Mouse (Mus musculus): ENCODE measurements around the gene Nr1i3.

Nr1i3 gene

DNA sequence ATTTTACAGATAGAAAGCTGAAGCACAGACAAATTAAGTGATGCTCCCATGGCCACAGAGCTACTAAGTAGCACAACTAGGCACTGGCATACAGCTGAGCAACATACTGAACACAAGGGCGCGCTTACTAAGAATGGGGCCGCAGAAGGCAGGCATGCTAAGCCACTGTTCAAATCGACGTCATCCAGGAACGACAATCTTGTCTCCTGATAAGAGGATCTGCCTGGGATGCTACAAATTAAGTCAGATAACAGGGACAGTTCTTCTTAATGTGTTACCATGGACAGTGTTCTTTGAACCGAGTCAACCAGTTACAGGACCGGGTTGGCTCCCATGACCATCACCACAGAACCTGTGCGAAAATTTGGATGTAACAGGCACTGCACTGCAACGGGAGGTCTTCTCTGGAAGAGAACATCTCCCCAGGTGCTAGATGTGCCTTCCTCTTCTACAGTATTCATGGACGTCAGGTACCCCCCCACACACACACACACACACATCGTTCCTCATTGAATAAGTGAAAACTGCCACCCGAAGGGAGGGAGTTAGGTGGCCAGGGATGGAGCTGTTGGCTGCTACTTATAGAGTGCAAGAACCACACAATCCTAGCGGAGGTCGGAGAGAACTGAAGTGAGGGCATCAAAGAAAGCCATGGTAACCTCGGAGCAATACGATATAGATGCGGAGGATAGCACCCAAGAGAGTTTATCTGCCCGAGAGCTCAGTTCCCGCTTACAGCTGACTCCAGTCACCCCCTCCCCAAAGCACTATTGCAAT, 18.5 kb upstream of the Nr1i3 start:
- DNase-seq (ENCODE audit: low spot score): no peak

DNA sequence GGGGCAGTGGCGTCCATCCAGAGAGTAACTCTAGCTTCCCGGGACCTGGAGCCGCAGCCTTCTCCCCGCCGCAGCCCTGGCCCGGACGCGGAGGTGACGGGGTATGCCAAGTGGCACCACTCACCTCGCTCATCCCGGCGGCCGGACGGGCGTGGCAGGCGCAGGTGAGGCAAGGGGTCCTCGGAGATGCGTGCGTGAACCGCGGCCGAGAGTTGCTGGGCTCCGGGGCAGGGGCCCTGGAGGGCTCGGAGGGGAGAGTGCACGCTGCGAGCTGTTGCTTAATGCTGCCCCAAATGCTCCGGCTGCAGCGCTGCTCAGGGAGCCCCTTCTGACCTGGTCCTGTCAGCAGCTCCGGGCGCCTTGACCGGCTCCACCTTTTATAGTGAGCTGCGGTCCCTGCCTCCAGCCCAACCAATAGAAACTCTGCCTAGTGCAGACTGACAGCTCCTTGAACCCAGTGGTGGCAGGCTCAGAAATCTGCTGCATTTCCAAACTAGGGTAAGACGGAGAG, 17.8 kb upstream of the Nr1i3 start, which contains the start of gene Pcp4l1:
Pcp4l1 (minus strand) TSS at position 382 of the 511 bp plus-strand sequence.
- DNase-seq (ENCODE audit: low spot score): peak; percentile 15

DNA sequence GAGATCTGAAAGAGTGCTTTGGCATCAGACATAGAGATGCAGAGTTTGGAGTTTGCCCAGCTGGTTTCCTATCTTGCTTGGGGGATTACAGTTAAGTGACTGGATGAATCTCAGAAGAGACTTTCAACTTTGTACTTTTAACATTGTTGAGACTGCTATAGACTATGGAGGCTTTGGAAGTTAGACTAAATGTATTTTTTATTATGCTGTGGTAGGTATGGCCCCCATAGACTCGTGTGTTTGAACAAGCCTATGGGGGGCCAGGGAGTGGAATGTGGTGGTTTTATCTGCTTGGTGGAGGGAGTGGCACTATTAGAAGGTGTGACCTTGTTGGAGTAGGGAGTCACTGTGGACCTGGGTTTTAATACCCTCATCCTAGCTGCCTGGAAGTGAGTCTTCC, 14.2 kb upstream of the Nr1i3 start:
- no peak for DNase-seq (ENCODE audit: low spot score)

DNA sequence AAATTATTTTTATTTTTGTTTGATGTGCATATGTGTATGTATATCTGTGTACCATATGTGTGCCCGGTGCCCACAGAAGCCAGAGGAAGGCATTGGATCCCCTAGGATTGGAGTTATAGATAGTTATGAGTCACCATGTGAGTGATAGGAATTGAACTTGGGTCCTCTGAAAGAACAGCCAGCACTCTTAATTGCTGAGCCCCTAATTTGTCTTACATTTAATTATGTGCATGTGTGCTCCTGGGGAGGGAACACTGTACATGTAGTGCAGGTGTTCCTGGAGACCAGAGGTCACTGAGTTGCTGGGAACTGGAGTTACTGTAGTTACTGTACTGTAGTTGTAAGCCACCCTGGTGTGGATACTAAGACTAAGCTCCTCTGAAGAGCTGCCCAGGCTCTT, 13.0 kb upstream of the Nr1i3 start:
- no peak for DNase-seq (ENCODE audit: low spot score)

DNA sequence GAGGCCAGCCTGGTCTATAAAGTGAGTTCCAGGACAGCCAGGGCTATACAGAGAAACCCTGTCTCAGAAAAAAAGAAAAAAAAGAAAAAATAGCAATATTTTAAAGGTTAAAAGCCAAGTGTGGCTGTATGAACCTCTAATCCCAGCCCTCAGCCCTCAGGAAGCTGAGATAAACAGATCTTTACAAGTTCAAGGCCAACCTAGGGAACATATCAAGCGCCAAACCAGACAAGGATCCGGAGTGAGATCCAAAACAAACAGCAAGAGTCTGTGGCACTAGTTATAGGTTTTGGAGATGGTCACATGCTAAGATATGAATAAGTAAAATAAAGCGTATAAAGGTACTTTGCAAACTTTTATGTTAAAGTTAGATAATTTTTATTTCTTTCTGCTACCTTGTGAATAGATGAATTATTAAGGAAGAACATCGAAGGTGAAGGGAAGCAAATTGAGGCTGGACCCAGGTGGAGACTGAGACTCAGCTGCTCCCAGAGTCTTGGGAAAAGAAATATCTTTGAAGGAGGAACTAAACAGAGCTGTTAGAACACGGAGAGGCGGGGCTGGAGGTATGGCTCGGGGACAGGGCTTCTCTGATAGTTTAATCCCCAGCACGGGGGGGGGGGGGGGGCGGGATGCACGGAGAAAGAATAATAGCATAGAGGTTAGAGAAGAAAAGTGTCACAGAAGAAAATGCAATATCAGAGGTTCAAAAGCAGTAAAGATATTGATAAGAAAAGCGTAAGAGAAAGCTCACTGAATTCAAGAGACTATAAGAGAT, 10.1 kb upstream of the Nr1i3 start:
- no peak for DNase-seq (ENCODE audit: low spot score)

DNA sequence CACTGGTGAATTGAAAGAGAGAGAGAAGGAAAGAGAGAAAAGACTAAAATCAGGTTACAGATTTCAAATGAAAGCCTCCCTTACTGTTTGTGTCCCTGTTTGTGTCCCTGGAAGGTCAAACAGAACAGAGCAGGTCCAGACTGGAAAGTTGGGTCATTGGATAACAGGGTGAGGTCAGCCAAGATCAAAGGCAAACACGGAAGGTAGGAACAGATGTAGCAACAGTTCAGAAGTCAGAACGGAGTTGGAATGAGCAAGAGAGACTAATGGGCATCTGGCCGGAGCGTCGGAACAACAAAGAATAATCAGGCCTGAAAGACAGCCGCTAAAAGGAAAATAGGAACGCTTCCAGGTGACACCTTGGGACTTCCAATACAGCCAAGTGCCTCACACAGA, 9.5 kb upstream of the Nr1i3 start:
- no peak for DNase-seq (ENCODE audit: low spot score)

DNA sequence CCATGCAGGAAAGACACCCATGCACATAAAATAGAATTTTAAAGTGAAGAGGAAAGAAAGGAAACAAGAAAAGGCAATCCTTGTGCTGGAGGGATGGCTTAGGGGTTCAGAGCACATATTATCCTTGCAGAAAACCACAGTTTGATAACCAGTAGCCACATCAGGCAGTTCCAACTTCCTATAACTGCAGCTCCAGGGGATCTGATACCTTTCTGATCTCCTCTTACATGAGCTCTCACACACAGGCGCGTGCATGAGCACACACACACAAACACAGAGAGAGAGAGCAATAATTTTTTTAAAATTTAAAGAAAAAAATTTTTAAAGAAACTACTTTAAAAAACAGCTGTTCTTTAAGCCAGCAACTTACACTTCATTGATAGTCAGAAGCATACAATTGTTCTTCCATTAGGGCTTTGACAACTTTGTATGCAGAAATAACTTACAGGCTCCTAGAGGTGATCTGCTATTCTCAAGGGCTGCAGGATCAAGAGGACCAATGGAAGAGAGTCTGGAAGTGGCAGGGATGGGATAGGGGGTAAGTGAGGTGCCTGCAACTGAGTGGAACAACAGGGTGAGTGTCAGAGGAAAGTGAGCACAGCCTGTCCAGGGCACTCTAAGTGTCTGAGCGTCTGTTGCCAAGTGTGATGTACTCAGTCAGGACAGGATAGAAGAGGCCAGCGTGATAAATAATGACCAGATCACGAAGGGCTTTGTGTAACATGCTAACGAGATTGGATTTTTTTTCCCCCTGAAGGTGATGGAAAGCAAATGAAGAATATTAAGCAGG, 7.9 kb upstream of the Nr1i3 start:
- no peak for DNase-seq (ENCODE audit: low spot score)

DNA sequence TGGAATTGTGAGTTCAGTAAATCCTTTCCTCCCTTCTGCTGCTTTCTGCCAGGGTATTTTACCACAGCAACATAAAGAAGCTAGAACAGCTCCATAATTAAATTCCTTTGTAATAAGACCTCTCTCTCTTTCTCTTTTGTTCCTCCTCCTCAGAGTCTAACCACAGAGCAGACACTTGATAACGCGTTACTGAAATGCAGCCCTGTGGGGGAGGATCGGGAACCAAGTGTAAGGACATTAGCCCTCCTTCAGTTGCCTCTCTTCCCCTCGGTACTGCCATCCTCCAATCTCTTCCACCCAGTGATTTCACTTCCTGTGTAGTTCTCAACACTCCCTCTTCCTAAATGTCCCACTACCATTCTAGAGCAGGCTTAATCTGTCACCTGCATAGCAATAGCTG, 4.4 kb upstream of the Nr1i3 start:
- DNase-seq (ENCODE audit: low spot score): no peak

DNA sequence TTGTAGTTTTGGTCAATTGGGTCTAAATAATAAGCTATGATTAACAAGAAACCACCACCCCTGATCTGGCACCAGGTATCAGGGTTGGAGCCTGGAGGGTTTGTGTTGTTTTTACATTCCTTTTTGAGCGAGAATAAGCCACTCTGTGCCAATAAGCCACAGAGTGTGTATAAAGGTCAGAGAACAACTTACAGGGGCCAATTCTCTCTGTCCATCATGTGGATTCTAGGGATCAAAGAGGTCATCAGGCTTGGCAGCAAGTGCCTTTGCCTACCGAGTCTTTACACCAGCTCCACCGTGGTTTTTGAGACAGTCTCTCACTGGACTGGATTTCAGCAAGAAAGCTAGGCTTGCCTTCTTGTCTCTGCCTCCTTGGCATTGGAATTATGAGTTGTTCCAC, 916 bp upstream of the Nr1i3 start:
- DNase-seq (ENCODE audit: low spot score): no peak

DNA sequence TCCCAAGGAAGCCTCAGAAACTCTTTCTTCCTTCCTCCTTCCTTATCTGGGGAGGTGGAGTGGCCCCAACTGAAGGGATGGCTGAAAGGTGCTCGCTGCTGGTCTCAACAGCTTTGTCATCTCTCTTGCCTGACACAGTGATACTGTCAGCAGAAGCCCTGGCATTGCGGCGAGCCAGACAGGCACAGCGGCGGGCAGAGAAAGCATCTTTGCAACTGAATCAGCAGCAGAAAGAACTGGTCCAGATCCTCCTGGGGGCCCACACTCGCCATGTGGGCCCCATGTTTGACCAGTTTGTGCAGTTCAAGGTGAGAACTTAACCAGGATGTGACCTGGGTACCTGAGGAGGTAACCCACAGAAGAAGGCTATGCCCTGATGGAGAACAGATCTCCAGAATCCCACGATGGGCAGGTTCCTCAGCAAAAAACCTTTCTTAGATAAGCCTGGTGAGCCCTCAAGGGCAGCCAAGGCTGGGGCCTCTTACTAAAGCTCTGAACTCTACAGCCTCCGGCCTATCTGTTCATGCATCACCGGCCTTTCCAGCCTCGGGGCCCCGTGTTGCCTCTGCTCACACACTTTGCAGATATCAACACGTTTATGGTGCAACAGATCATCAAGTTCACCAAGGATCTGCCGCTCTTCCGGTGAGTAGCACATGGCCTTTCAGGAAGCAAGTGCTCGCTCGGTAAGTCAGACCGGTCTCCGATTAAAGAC, 2.6 kb downstream of the Nr1i3 start:
- DNase-seq (ENCODE audit: low spot score): no peak

DNA sequence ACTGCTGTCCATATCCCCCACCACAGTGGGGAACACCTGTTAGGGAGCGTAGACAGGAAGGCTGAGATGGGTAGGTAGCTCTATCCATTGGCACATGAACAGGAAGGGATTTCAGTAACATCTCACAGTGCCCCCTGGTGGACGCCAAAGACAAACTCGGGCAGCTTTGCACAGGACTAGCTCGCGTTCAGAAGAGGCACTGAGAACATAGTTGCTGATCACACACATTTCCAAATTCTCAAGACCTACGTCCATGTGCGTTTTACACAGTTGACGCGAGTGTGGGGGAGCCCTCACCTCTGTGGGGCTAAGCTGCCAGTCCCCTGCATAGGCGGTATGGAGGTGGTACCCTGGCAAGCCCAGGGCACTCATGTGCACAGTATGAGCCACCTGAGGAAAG, 7.1 kb downstream of the Nr1i3 start:
- DNase-seq (ENCODE audit: low spot score): peak; percentile 87

DNA sequence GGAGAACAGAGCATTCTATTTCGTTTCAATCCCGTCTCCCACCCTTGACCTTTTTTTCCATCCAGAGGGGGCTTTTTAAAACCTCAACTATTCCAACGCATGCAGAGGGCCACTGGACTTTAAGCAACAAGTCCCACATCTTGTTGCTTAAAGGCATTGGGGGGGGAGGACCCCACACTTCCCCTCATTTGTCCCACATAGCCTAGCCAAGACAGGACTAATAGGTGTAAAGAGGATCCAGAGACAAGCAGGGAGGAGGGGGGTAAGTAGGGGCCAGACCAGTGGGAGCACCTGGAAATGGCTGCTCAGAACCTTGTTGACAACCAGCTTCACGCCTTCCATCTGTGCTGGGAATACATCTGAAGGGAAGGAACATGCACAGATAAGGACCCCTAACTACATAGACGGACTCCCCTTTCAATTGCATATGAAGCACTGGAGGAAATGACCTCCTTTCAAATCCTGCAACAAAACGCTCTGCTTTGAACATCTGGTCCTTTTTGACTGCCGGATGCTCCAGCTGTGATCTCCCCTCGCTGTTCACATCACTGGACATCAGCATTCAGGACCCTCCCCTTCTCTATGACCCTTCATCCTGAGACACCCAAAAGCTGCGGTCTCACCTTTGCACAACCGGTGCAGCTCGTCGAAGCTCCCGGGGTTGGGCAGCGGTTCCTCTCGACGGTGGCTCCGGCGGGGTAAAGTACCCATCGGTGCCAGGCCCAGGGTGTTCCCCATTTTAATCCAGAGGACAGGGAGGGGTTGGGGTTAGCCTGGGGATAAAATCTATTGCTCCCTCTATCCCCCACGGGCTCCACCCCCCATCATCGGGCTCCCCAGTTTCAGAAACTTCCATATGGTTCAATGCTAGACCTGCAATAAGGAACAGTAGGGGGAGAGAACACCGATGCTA, 7.8 kb downstream of the Nr1i3 start:
- DNase-seq (ENCODE audit: low spot score): peak; percentile 30

DNA sequence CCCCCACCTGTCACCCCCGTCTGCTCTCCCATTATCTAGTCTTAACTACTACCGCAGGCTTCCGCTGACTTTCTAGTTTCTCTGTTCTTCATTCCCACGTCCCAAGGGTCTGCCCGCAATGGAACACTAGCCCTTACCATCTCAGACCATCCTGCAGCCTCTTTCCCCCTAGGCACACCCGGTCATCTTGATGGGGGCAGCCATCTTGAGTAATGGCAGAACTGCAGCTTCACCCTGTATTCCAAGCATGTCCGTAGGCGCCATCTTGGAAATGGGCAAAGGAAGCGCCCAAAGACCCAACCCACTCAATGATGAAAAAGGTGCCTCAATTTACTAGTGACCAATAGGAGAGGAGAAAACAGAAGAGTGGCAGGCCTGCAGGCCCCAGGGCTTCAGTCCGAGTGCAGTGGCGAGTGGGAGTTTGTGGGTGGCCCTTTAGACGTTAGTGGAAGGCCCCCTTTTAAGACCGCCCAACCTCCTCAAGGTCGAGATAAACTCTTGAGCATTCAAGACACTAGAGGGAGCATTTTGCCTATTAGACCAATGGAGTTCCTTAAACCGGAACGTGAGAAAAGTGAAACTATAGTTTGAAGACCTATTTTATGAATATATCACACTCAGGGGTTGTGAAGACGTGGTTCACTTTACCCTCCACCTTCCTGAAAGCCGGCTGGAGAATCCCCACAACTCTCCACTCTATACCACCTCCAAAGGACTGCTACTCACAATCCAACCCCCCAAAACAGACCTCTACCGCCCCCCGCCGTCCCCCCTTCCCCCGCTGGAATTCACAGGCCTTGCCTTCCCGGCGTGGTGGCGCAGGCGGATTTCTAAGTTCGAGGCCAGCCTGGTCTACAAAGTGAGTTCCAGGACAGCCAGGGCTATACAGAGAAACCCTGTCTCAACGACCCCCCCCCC, 8.7 kb downstream of the Nr1i3 start, which contains the start of gene Tomm40l:
Tomm40l (minus strand) TSS at position 277 of the 918 bp plus-strand sequence.
- DNase-seq (ENCODE audit: low spot score): peak; percentile 68

DNA sequence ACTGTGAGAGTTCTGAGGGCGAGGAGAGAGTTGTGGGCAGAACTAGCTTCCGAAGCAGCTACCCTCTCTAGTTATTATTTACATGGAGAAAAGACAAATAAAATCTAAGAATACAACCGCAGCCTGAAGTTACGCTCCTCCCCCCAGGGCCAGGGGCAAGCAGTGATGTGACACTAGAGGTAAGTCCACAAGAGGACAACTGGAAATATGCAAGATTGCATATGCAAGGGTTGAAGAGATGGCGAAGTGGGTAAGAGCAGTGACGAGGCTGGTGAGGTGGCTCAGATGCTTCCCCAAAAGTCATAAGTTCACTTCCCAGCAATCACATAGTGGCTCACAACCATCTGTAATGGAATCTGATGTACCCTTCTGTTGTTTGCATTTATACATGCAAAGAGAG, 9.4 kb downstream of the Nr1i3 start:
- no peak for DNase-seq (ENCODE audit: low spot score)

DNA sequence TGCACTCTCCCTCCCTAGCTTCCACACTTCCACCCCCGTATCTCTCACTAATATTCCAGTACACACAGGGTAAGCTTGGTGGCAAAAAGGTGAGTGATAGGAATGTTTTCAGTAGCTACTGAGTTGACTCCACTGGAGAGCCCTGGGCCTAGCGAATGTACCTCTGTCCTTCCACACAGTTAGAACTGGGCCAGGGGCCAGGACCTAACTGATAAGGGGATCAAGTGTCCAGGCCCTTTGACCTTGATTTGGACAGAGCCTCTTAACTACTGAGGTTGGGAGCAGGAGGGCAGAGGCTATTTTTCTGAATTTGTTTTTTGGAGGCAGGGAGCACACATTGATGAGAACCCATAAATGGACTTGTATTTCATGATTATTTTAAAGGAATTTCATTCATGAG, 10.0 kb downstream of the Nr1i3 start:
- no peak for DNase-seq (ENCODE audit: low spot score)

DNA sequence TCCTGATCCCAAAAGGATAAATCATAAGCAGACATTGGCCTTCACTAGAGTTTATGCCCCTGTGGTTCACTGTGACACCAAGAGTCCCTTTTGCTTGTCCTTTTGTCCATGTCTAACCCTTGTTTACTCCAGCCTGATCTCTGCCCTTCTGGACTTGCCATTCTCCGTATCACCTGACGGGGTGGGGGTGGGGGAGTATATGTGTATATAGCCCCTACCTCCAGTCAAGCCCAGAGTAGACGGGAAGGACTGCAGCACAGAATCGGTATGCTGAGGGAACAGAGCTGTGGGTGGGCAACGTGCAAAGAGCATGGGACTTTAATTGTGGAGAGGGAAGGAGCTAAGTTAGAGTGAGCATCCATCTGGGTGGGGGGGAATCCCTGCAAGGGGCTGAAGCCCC, 11.1 kb downstream of the Nr1i3 start, which contains the start of gene Apoa2:
Apoa2 (plus strand) TSS at position 198 of the 400 bp plus-strand sequence.
- no peak for DNase-seq (ENCODE audit: low spot score)

DNA sequence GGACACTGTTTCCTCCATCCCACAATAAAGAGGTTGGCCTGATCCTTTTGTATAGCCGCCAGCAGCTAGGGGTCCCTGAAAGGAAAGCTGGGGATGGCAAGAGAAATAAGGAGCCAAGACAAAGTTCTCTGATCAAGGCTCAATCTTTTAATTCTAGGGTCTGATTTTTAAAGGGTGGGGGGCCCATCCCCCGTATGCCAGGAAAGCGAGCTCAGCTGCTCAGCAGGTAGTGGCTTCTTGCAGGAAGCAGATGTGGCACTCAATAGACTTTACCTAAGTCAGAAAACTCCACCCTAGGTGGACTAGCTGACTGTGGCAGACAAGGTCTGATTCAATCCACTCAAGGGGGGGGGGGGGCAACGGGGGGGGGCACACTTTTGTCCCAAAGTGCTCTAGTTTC, 13.0 kb downstream of the Nr1i3 start:
- DNase-seq (ENCODE audit: low spot score): no peak

DNA sequence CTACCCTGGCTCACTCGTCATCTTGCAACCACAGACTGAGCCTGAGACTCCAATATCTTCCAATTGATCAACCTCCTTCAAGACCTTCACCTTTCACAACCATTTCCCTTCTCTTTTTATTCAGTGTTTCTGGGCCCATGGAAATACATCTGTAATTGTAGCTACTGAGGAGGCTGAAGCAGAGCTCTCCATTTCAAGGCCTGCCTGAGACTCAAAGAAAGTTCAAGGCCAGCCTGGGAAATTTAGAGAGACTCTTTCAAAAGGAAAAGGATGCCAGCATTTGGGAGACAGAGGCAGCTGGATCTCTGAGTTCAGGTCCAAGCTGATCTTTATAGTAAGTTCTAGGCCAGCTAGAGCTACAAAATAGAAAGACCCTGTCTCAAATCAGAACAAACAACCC, 14.1 kb downstream of the Nr1i3 start:
- DNase-seq (ENCODE audit: low spot score): no peak

DNA sequence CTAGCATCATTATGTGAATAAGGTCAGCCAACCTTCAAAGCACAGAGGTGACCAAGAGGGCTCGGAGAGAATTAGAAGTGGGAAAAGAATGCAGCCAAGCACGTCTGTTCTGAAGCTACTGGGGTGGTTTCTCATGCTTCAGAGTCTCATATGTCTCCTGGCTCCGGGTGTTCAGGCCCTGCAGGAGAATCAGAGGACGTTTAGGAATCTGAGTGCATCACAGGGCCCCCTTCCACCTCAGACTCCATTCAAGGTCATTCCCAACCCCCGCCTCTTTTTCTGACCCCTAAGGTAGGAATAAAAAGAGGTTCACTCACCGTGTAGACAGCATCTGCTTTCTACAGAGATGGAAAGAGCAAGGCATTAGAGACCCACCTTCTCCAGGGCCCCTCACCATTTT, 16.0 kb downstream of the Nr1i3 start:
- DNase-seq (ENCODE audit: low spot score): no peak
